Mouse (Mus musculus) intestine, embryonic 16.5 days (tissue): ENCODE data around the gene Srsf4. TPM values are rescaled to one million over a fixed set of nuclear protein-coding genes. Genes with fewer than 3 reads are reported as not detected.

Experiments
- ATAC-seq: fragments of 200-750 bp; cut with Nextera tagmentation; 2 replicates; pipeline ENCODE4 v1.8.0; 2017; ENCODE audit warnings: moderate TSS enrichment, moderate library complexity
- H3K27ac ChIP-seq: fragments of 300-500 bp; sonication (generic); 2 replicates; pipeline ENCODE4 v1.5.1; 2014; ENCODE audit warnings: mild to moderate bottlenecking, low read length
- H3K27me3 ChIP-seq: fragments of 300-500 bp; sonication (generic); replicated peaks from 2 replicates; pipeline ENCODE4 v1.6.1; 2014; ENCODE audit warnings: low read length, control low read depth, mixed read lengths; ENCODE audit not compliant: control insufficient read depth, insufficient read depth
- H3K36me3 ChIP-seq: fragments of 300-500 bp; sonication (generic); 2 replicates; pipeline ENCODE4 v1.6.1; 2014; ENCODE audit warnings: low read length, control low read depth; ENCODE audit not compliant: control insufficient read depth, insufficient read depth
- H3K4me1 ChIP-seq: fragments of 300-500 bp; sonication (generic); 2 replicates; pipeline ENCODE4 v1.6.1; 2014; ENCODE audit warnings: low read length, control low read depth, mixed read lengths; ENCODE audit not compliant: control insufficient read depth, insufficient read depth
- H3K4me2 ChIP-seq: fragments of 300-500 bp; sonication (generic); 2 replicates; pipeline ENCODE4 v1.6.1; 2014; ENCODE audit warnings: low read depth, low read length, control low read depth
- H3K4me3 ChIP-seq: fragments of 300-500 bp; sonication (generic); 2 replicates; pipeline ENCODE4 v1.5.1; 2014; ENCODE audit warnings: mild to moderate bottlenecking, low read length
- H3K9ac ChIP-seq: fragments of 300-500 bp; sonication (generic); 2 replicates; pipeline ENCODE4 v1.6.1; 2014; ENCODE audit warnings: low read depth, low read length
- H3K9me3 ChIP-seq: fragments of 300-500 bp; sonication (generic); 2 replicates; pipeline ENCODE4 v1.6.1; 2016; ENCODE audit warnings: low read length, control low read depth; ENCODE audit not compliant: control insufficient read depth
- WGBS: fragments of 180-500 bp; shearing (Covaris S2); extraction: QIAGEN DNeasy Blood & Tissue Kit; methylation state at CpG from one replicate; pipeline ENCODE4 v1.1.7; 2014; 5-methylcytosine and 5-hydroxymethylcytosine counted together
- polyA plus RNA-seq: library from polyadenylated mRNA; unstranded; fragments of >200 nt; fragmentation: Nextera tagmentation; extraction: Ambion mirVana; gene quantifications from 2 replicates; pipeline ENCODE4 v1.2.1, GENCODE M21; 2015

Gene Srsf4
- polyA plus RNA-seq, 1 experiment from 2014 or later = 75.2 TPM

DNA sequence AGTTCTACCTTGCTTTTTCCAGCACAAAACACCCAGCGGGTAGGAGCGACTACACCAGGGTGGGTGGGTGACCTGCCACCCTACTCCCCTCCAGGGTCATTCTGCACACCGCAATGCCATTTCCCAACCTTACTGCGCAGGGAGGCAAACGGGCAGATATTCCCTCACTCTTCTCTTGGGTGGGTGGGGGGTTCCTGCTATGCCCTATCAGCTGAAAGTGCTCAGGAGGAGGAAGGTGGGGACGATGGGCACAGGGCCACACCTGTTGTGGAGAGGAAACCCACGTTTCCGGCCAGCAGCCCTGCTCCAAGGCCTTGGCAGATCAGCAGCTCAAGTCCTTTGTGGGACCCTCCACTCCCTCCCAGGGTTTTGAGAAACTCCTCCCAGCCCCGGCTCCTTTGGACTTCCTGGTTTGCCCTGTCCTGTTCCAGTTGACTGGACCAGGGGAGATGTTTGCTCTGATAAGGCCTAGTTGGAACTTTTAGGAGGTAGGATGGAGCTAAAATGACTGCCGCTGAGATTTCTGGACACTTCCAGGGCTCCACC lies 43.7 kb downstream of the Srsf4 start:
- no peak for ATAC-seq
- Histone ChIP-seq H3K36me3 (no peaks in the 10 kb centered on the region), H3K27ac (no peak overlapping the region), H3K4me2 (no peak overlapping the region), H3K4me1 (peaks cover 44% of the 10 kb centered on the region), H3K9ac (no peak overlapping the region), H3K27me3 (peaks cover 29% of the 10 kb centered on the region), H3K9me3 (no peaks in the 10 kb centered on the region), H3K4me3 (no peak overlapping the region)
- WGBS = 75% methylated on average over 10 of the region's 10 CpGs

DNA sequence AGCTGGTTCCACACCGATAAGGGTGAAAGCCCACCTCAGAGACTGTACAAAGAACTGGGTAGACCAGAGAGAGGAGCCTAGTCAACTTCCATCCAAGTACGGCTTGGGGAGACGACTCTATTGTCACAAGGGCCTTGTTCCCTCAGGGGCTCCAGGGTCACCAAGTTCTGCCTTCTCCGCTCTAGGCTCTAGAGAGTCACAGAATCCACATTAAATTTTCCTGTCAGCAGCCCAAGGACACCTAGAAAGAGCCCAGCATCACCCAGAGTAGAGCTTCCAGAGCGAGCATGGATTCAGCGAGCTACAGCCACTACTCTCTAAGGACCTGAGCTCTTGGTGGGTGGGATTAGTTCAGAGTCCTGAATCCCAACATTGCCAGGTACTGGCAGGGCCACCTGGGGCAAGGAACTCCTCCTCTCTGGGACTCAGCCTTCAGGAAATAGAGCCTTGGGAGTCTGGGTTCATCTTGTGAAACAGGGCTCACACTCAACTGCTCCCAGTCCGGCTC lies 44.7 kb downstream of the Srsf4 start:
- no peaks in the 10 kb centered on the region for H3K36me3 ChIP-seq

DNA sequence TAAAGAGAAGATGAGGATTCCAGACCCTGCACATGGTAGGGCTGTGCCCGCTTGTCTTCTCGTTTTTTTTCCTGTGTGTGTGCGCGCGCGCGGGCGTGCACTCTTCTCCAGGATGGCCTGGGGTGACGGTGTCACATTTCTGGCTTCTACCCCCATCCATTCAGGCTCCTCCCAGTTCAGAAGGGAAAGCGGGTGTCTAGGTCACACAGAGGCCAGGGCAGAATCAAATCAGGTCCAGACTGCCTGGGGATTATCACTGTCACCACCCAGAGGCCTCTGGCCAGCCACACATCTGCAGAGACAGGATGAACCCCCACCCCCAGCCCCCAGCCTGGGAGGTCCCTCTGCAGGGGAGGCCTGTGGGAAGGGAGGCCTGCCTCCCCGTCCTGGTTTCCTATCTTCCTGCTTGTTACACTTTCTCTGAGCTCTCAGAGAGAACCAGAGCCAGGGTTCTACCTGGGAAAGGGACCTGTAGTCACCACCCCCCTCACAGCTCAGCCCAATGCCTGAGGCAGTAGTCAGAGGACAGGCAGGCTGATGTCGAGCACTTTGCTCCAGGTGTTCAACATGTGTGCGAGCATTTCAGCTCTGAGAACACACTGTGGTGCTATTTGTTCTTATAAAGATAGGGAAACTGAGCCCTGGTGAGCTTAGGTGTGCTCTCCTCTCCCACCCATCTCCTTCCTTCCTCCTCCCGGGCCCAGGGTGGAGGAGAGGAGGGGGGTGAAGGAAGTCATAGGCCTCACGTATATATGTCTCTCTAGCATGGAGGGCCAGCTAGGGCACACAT lies 45.5 kb downstream of the Srsf4 start:
- H3K4me2 ChIP-seq = no peak overlapping the region
- peak overlapping the region; percentile 26 for H3K9ac ChIP-seq
- H3K27me3 ChIP-seq = peaks cover 34% of the 10 kb centered on the region

More for the DNA sequence above, 44.7 kb downstream of the Srsf4 start:
- ATAC-seq = no peak
- H3K4me2 ChIP-seq = no peak overlapping the region
- H3K27me3 ChIP-seq = peaks cover 35% of the 10 kb centered on the region
- H3K4me3 ChIP-seq = no peak overlapping the region
- no peaks in the 10 kb centered on the region for H3K9me3 ChIP-seq
- no peak overlapping the region for H3K27ac ChIP-seq
- 79% methylated on average over 7 of the region's 7 CpGs for WGBS
- peaks cover 46% of the 10 kb centered on the region for H3K4me1 ChIP-seq
- H3K9ac ChIP-seq = no peak overlapping the region

DNA sequence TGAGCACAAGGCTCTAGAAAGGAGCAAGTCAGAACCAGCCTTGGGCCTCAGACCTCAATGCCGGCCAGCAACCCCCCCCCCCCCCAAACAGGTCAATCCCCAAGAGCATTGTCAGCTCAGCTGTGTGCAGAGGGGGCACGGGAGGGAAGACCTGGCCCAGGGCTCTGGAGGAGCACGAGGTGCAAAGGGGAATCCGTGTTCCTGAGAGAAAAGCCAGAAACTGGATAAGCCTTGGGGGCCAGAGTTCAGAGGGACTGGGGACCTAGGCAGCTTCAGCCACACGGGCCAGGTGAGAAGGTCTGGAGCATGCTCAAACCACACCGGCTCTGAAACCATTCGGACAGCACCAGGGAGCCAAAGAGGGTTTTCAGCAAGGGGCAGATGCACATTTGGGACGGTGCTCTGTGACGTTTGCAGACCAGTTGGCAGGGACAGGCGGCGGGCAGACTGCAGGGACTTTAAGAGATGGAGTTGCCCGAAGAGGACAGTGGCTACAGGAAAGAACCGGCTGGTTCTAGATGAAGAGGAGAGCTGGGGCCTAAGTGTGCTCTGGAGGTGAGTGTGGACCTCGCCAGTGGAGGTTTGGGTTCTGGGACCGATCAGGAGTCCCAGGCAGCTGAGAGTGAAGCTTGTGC lies 46.2 kb downstream of the Srsf4 start:
- no peak for ATAC-seq
- peak overlapping the region; percentile 45; the same call in 1 of the 2 replicates for H3K27ac ChIP-seq
- peak overlapping the region; percentile 67 for H3K4me3 ChIP-seq
- H3K36me3 ChIP-seq = no peaks in the 10 kb centered on the region
- no peaks in the 10 kb centered on the region for H3K9me3 ChIP-seq
- H3K4me2 ChIP-seq = peak overlapping the region; percentile 97
- H3K4me1 ChIP-seq = peaks cover 52% of the 10 kb centered on the region
- peaks cover 31% of the 10 kb centered on the region for H3K27me3 ChIP-seq
- peak overlapping the region; percentile 77 for H3K9ac ChIP-seq
- 30% methylated on average over 15 of the region's 15 CpGs for WGBS

More for the DNA sequence above, 45.5 kb downstream of the Srsf4 start:
- no peaks in the 10 kb centered on the region for H3K36me3 ChIP-seq
- H3K4me3 ChIP-seq = no peak overlapping the region
- peaks cover 46% of the 10 kb centered on the region for H3K4me1 ChIP-seq
- no peaks in the 10 kb centered on the region for H3K9me3 ChIP-seq
- peak overlapping the region; percentile 61; the same call in 1 of the 2 replicates for H3K27ac ChIP-seq
- ATAC-seq = peak; percentile 9; the same call in 1 of the 2 replicates
- WGBS = 24% methylated on average over 15 of the region's 15 CpGs

DNA sequence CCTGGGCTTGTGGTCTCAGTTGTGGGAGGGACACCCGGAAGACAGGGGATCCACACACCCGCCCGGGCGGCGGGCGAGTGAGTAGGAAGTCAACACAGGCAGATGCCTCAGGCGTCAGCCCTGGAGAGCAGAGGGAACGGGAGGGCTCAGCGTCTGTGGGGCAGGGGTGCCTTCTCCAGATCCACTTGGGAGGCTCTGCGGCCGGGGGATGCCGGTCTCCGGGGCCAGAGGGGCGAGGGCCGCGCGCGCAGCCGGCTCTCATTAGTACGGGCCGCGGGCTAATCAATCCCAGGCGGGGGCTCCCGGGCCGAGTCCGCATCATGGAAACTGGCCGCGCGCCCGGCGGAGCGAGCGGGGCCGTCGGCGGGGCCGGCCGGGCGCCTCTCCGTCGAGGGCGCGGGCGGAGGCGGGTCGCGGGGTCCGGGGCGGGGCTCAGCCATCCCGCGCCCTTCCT lies 46.8 kb downstream of the Srsf4 start:
- peak overlapping the region; percentile 77 for H3K9ac ChIP-seq
- no peaks in the 10 kb centered on the region for H3K9me3 ChIP-seq
- 5% methylated on average over 48 of the region's 51 CpGs for WGBS
- peak; percentile 8; the same call in 1 of the 2 replicates for ATAC-seq
- peak overlapping the region; percentile 67 for H3K4me3 ChIP-seq
- peaks cover 47% of the 10 kb centered on the region for H3K4me1 ChIP-seq
- peaks cover 31% of the 10 kb centered on the region for H3K27me3 ChIP-seq
- peak overlapping the region; percentile 45; the same call in 1 of the 2 replicates for H3K27ac ChIP-seq
- H3K36me3 ChIP-seq = no peaks in the 10 kb centered on the region
- H3K4me2 ChIP-seq = peak overlapping the region; percentile 97

DNA sequence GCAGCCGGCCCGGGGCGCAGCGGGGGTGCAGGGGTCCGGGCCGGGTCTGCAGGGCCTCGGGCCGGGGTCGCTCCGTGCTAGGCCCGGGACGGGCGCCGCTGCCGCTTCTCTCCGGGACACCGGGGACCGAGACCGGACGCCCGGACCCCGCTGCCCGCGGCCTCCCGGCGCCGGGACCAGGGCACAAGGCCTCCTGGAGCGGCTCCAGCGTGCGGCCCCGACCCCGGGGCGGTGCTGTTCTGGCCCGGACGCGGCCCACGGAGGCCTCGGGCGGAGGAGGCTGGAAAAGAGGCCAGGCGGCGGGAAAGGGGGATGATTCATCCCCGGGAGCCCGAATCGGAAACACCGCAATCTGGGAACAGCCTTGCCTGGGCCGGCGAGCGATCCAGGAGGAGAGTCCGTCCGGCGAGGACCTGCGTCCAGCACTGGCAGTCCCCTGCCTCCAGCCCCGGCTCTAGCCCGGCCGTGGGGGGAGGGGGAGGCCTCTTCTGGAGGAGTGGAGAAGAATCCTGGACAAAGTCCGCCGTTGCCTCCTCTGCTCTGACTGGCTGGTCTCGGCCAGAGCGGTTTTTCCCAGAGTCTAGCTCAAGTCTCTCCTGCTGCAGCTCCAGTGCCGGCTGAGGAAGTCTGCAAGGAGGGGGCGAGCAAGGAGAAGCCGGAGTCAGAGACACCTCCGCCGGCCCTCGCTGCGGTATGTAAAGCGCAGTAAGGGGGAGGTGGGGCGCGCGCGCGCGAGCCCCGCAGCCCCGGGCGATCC lies 47.4 kb downstream of the Srsf4 start:
- peaks cover 42% of the 10 kb centered on the region for H3K4me1 ChIP-seq

DNA sequence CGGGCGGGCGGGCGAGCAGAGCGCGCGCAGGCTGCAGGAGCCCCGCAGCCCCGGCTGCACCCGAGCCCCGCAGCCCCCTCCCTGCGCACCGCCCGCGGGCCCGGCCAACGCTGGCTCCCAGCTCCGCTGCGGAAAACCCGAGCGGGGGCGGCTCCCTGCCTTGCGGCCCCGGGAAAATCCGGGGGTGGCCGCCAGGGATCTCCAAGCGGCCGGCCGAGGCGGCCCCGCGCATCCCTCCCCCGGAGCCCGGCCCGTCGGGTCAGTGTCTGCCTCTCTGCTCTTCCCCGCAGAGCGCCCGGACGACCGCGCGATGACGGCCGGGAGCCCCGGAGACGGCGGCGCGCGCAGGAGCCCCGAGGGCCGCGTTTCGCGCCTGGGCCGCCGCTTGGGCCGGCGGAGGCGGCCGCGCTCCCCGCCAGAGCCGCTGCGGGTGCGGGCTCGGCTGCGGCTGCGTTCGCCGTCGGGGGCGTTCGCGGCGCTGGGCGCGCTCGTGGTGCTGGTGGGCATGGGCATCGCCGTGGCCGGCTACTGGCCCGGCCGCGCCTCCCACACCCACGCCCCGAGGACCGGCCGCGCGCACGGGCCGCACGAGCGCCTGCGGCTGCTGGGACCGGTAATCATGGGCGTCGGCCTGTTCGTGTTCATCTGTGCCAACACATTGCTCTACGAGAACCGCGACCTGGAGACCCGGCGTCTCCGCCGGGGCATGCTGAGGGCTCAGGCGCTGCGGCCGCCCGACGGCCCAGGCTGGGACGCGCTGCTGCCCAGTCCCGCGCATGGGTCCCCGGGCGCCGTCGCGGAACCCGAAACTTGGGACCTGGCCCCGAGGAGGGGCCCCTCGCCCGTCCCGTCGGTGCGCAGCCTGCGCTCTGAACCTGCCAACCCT lies 48.3 kb downstream of the Srsf4 start, which contains the start of gene Tmem200b:
Gene Tmem200b (plus strand): TSS at position 311 of the 886 bp plus-strand sequence.
- Histone ChIP-seq H3K9me3 (no peaks in the 10 kb centered on the region), H3K4me3 (peak within 1 kb of the TSS; percentile 67), H3K9ac (peak within 1 kb of the TSS; percentile 77), H3K27me3 (peaks cover 22% of the 10 kb centered on the region), H3K27ac (peak within 1 kb of the TSS; percentile 66), H3K36me3 (no peaks in the 10 kb centered on the region; the same call in 1 of the 2 replicates), H3K4me2 (peak within 1 kb of the TSS; percentile 97), H3K4me1 (peaks cover 35% of the 10 kb centered on the region)
- 2% methylated on average over 103 of the region's 130 CpGs for WGBS
- peak; percentile 20; the same call in 1 of the 2 replicates for ATAC-seq

More for the DNA sequence above, 47.4 kb downstream of the Srsf4 start:
- Histone ChIP-seq H3K4me3 (peak overlapping the region; percentile 67), H3K36me3 (no peaks in the 10 kb centered on the region; the same call in 1 of the 2 replicates), H3K27ac (peak overlapping the region; percentile 66), H3K4me2 (peak overlapping the region; percentile 97), H3K9me3 (no peaks in the 10 kb centered on the region), H3K27me3 (peaks cover 27% of the 10 kb centered on the region), H3K9ac (peak overlapping the region; percentile 77)
- 1% methylated on average over 67 of the region's 76 CpGs for WGBS
- ATAC-seq = peak; percentile 39

DNA sequence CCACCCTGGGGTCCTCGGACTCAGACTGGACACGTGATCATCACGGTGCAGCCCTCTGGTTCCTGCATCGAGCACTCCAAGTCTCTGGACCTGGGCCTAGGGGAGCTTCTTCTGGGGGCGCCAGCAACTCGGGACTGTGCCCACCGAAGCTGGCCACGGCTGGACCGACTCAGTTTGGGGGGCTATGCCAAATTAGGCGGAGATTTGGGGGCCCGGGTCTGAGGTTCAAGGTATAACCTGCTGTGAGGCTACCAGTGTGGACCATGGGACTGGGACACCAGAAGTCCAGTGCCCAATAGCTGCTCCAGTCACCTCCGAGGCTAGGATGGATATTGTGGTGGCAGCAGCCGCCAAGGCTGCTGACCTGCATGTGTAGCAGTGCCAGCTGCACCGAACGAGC lies 49.0 kb downstream of the Srsf4 start:
- Histone ChIP-seq H3K27ac (no peak overlapping the region), H3K4me3 (peak overlapping the region; percentile 67), H3K27me3 (peaks cover 19% of the 10 kb centered on the region), H3K9me3 (no peaks in the 10 kb centered on the region), H3K9ac (peak overlapping the region; percentile 77), H3K4me1 (peaks cover 35% of the 10 kb centered on the region), H3K4me2 (peak overlapping the region; percentile 97), H3K36me3 (no peaks in the 10 kb centered on the region; the same call in 1 of the 2 replicates)
- 60% methylated on average over 15 of the region's 15 CpGs for WGBS
- ATAC-seq = no peak
